Mouse (Mus musculus) C2C12 (cell line): ENCODE measurements around the gene Tmcc3.

ENCODE experiments used
- CEBPB ChIP-seq: IDR thresholded peaks from one replicate; pipeline ENCODE4 v1.6.1; 2011; ENCODE audit warnings: low read depth, mild to moderate bottlenecking, control low read depth, moderate library complexity
- CTCF ChIP-seq: IDR thresholded peaks from one replicate; pipeline ENCODE4 v1.5.1; 2011; ENCODE audit not compliant: control insufficient read depth, insufficient read depth, insufficient read length
- MAX ChIP-seq: IDR thresholded peaks from one replicate; pipeline ENCODE4 v1.6.1; 2011; ENCODE audit warnings: mild to moderate bottlenecking, control low read depth
- MYOD1 ChIP-seq: IDR thresholded peaks from one replicate; pipeline ENCODE4 v1.6.1; 2011; ENCODE audit warnings: low read depth; ENCODE audit not compliant: control insufficient read depth, insufficient read length
- MYOG ChIP-seq: IDR thresholded peaks from one replicate; pipeline ENCODE4 v1.6.1; 2011; ENCODE audit not compliant: control insufficient read depth, insufficient read length; ENCODE audit errors: extremely low read depth
- USF1 ChIP-seq: IDR thresholded peaks from one replicate; pipeline ENCODE4 v1.6.1; 2011; ENCODE audit warnings: low read depth, mild to moderate bottlenecking, control low read depth, moderate library complexity

DNA sequence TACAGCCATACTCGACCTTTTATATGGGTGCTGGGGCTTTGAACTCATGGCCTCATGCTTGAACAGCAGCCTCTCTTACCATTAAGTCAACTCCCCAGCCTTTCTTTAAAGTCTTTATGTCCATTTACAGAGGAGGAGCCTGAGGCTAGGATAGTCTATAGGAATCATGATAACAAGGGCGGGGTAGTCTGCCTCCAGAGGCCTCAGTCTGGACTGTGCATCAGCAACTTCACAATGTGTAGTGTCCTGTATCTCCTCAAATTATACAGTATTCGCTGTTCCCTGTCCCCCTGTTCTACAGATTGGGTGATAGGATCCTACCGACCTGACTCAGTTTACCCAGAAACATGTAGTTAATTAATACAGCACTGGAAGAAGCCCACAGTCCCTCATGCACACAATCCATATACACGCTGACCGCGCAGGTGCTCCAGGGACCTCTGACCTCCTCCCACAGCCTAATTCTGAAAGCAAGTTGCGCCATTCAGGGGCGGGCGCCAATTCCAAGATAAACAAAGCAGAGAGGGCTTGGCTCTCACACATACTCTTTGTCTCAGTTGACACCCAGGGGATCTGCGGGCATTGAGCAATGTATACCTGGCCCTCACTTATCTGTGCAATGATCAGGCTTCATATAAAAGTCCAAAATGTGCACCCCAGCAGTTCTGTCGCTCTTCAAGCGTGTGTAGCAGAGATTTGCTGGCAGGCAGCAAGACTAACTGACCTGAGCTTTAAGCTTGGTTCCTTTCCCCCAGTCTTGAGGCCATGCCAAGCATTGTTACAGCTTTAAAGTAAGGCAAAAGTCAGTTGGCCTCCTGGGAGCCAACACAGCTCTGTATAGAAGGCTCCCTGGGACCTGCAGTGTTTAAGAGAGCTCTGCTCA is 262.9 kb downstream of the Tmcc3 start:
- TF ChIP-seq MYOD1 (no peak), CTCF (no peak), MYOG (no peak), MAX (no peak), USF1 (no peak), CEBPB (no peak)
